Mouse (Mus musculus): Measurements from ENCODE around the gene Mon2.

GRCm38 (mm10) chr10:122987671-122988128 is 88.6 kb downstream of the Mon2 start:
- no peak for TF ChIP-seq CTCF (IDR thresholded peaks at IDR 0.05; ENCODE audit: low read depth, low read length)
- no peak for TF ChIP-seq POLR2A (IDR thresholded peaks at IDR 0.05; ENCODE audit: borderline replicate concordance, low read depth, low read length)

Measured in bone marrow macrophage, adult 2 months (primary cell).